Mouse (Mus musculus) myocyte (in vitro differentiated cells): Measurements from ENCODE around the gene Gng7.
A peak's percentile ranks its signal among the peaks of the same experiment; 100 is the strongest.

ENCODE experiments used
- E2F4 ChIP-seq: IDR thresholded peaks from one replicate; pipeline ENCODE4 v1.6.1; 2011; ENCODE audit warnings: mild to moderate bottlenecking, control low read depth, moderate library complexity; ENCODE audit not compliant: insufficient read depth
- MAX ChIP-seq: IDR thresholded peaks from one replicate; pipeline ENCODE4 v1.6.1; 2011; ENCODE audit warnings: low read depth, mild to moderate bottlenecking, control low read depth
- MYOD1 ChIP-seq, 3 experiments: IDR thresholded peaks; one replicate each; pipeline ENCODE4 v1.6.1; 2011; ENCODE audit warnings: control low read depth in 2 of 3, low read depth in 2 of 3, mild to moderate bottlenecking in 2 of 3, moderate library complexity in 1 of 3; ENCODE audit not compliant: insufficient read length in 2 of 3, control insufficient read depth in 1 of 3
- MYOG ChIP-seq, 3 experiments: IDR thresholded peaks; one replicate each; pipeline ENCODE4 v1.6.1; 2011; ENCODE audit warnings: control low read depth in 2 of 3, low read depth in 2 of 3, mild to moderate bottlenecking in 2 of 3; ENCODE audit not compliant: insufficient read length in 2 of 3, control insufficient read depth in 1 of 3, insufficient read depth in 1 of 3
- POLR2A ChIP-seq: IDR thresholded peaks from one replicate; pipeline ENCODE4 v1.6.1; 2011; ENCODE audit warnings: low read depth, mild to moderate bottlenecking, control low read depth, moderate library complexity; ENCODE audit not compliant: insufficient read length
- REST ChIP-seq: IDR thresholded peaks from one replicate; pipeline ENCODE4 v1.6.1; 2011; ENCODE audit warnings: mild to moderate bottlenecking, control low read depth, moderate library complexity; ENCODE audit not compliant: insufficient read depth, insufficient read length
- TCF12 ChIP-seq: IDR thresholded peaks from one replicate; pipeline ENCODE4 v1.6.1; 2011; ENCODE audit warnings: mild to moderate bottlenecking, control low read depth; ENCODE audit not compliant: poor library complexity, insufficient read depth, severe bottlenecking
- USF1 ChIP-seq: IDR thresholded peaks from one replicate; pipeline ENCODE4 v1.6.1; 2011; ENCODE audit warnings: low read depth, mild to moderate bottlenecking, control low read depth, moderate library complexity

GRCm38 (mm10) chr10:80991945-80992344 is 22.8 kb downstream of the Gng7 start:
- no peak for TF ChIP-seq USF1
- no peak for TF ChIP-seq POLR2A
- no peak for TF ChIP-seq MAX
- peak in 1 of 3 experiments; percentile 63 for TF ChIP-seq MYOG (IDR thresholded peaks at IDR 0.05; ENCODE audit: control insufficient read depth in 1 of 3, insufficient read depth in 1 of 3, insufficient read length in 2 of 3, low read depth in 2 of 3)
- no peak for TF ChIP-seq REST
- TF ChIP-seq E2F4: no peak
- no peak for TF ChIP-seq TCF12
- TF ChIP-seq MYOD1 (IDR thresholded peaks at IDR 0.05; ENCODE audit: control insufficient read depth in 1 of 3, insufficient read length in 2 of 3, low read depth in 2 of 3): peak in 2 of 3 experiments; percentile 58 to 71
